18 mouse cellular contexts compared by ENCODE assay signal in genomic region chr2:13303376-13303775, GRCm38 (mm10).
"Had no signal": no experiment of that assay in that cellular context is flagged by ENCODE, and none has a peak within 500 bp of the region (broad histone marks: within the 10 kb centered on the region; RNA-seq: fewer than 3 reads in every experiment).

No protein-coding gene starts in this region.

- H3K4me2 ChIP-seq: lung, embryonic 14.5 days; midbrain, embryonic 12.5 days; neural tube, embryonic 13.5 days; neural tube, embryonic 15.5 days had no signal

- H3K27ac ChIP-seq: midbrain, embryonic 10.5 days; midbrain, embryonic 12.5 days; neural tube, embryonic 13.5 days; neural tube, embryonic 15.5 days had no signal

- H3K9ac ChIP-seq: lung, embryonic 14.5 days; midbrain, embryonic 12.5 days; neural tube, embryonic 13.5 days; neural tube, embryonic 15.5 days had no signal

- H3K27me3 ChIP-seq: midbrain, embryonic 12.5 days; neural tube, embryonic 13.5 days; neural tube, embryonic 15.5 days had no signal

- H3K36me3 ChIP-seq: midbrain, embryonic 10.5 days; midbrain, embryonic 12.5 days; neural tube, embryonic 13.5 days; neural tube, embryonic 15.5 days had no signal

- H3K9me3 ChIP-seq: midbrain, embryonic 12.5 days; neural tube, embryonic 15.5 days had no signal

- ATAC-seq: midbrain, embryonic 16.5 days had no signal

- H3K4me1 ChIP-seq: midbrain, embryonic 10.5 days; neural tube, embryonic 13.5 days; neural tube, embryonic 15.5 days had no signal

- H3K4me3 ChIP-seq: midbrain, embryonic 10.5 days; midbrain, embryonic 12.5 days; neural tube, embryonic 13.5 days; neural tube, embryonic 15.5 days had no signal

- DNase-seq: lung, adult 18-20 months; lung, embryonic 14.5 days; lung, postnatal 10 days; lung, postnatal 4 days; midbrain, embryonic 14.5 days; retina, postnatal 1 day; right cerebral cortex, adult 18-20 months; right cerebral cortex, postnatal 25 days; right cerebral cortex, postnatal 4 days; spleen, adult 18-20 months; thymus, adult 2 months; thymus, postnatal 25 days; thymus, postnatal 4 days had no signal
